Mouse (Mus musculus) myocyte (in vitro differentiated cells): Measurements from ENCODE around the gene Rcbtb1.

Source experiments
- CEBPB ChIP-seq: IDR thresholded peaks from 2 replicates; pipeline ENCODE4 v1.6.1; 2011; ENCODE audit warnings: mild to moderate bottlenecking, moderate library complexity; ENCODE audit not compliant: poor library complexity, insufficient read depth, severe bottlenecking
- E2F4 ChIP-seq: IDR thresholded peaks from one replicate; pipeline ENCODE4 v1.6.1; 2011; ENCODE audit warnings: mild to moderate bottlenecking, control low read depth, moderate library complexity; ENCODE audit not compliant: insufficient read depth
- MAX ChIP-seq: IDR thresholded peaks from one replicate; pipeline ENCODE4 v1.6.1; 2011; ENCODE audit warnings: low read depth, mild to moderate bottlenecking, control low read depth
- MYOG ChIP-seq, 3 experiments: IDR thresholded peaks; one replicate each; pipeline ENCODE4 v1.6.1; 2011; ENCODE audit warnings: control low read depth in 2 of 3, low read depth in 2 of 3, mild to moderate bottlenecking in 2 of 3; ENCODE audit not compliant: insufficient read length in 2 of 3, control insufficient read depth in 1 of 3, insufficient read depth in 1 of 3
- POLR2A ChIP-seq: IDR thresholded peaks from one replicate; pipeline ENCODE4 v1.6.1; 2011; ENCODE audit warnings: low read depth, mild to moderate bottlenecking, control low read depth, moderate library complexity; ENCODE audit not compliant: insufficient read length
- POLR2AphosphoS2 ChIP-seq: IDR thresholded peaks from one replicate; pipeline ENCODE4 v1.6.1; 2011; ENCODE audit warnings: low read depth, control low read depth; ENCODE audit not compliant: insufficient read length
- SRF ChIP-seq: IDR thresholded peaks from one replicate; pipeline ENCODE4 v1.6.1; 2011; ENCODE audit warnings: low read depth; ENCODE audit not compliant: control insufficient read depth, insufficient read length
- TCF3 ChIP-seq: IDR thresholded peaks from one replicate; pipeline ENCODE4 v1.6.1; 2011; ENCODE audit warnings: low read depth, control low read depth; ENCODE audit not compliant: insufficient read length
- USF1 ChIP-seq: IDR thresholded peaks from one replicate; pipeline ENCODE4 v1.6.1; 2011; ENCODE audit warnings: low read depth, mild to moderate bottlenecking, control low read depth, moderate library complexity

GRCm38 (mm10) chr14:59186121-59186520 lies 14.9 kb upstream of the Rcbtb1 start:
- TF ChIP-seq POLR2AphosphoS2 (no peak), POLR2A (no peak), USF1 (no peak), MYOG (IDR thresholded peaks at IDR 0.05; ENCODE audit: control insufficient read depth in 1 of 3, insufficient read depth in 1 of 3, insufficient read length in 2 of 3, low read depth in 2 of 3) (no peak), SRF (no peak), MAX (no peak), E2F4 (no peak), TCF3 (no peak), CEBPB (no peak)
